In genomic region chr17:6476495-6476947, GRCm38 (mm10) we compare ENCODE assay signal across 8 mouse cellular contexts. TPM values are rescaled to one million over a fixed set of nuclear protein-coding genes. Genes with fewer than 3 reads are reported as not detected.
DNase-seq lines count a peak whose midpoint lies in the region; ATAC-seq and TF ChIP-seq lines count a peak whose summit lies in the region.
"Not testable (repeated sequence)": the region's sequence is repeated elsewhere in the genome, so short reads cannot be mapped to it uniquely, and the experiment has no call there.

No protein-coding gene starts in this region.

- peak overlapping the region; percentile 82 for H3K9ac ChIP-seq in embryonic facial prominence, embryonic 14.5 days (ENCODE audit: low read depth, low read length)
- peak overlapping the region; percentile 88 for H3K9ac ChIP-seq in heart, embryonic 11.5 days (ENCODE audit: low read depth, low read length)
- H3K9ac ChIP-seq in intestine, embryonic 16.5 days (ENCODE audit: low read depth, low read length): peak overlapping the region; percentile 87
- peak overlapping the region; percentile 55 for H3K9ac ChIP-seq in liver, embryonic 11.5 days (ENCODE audit: low read depth, low read length)
- H3K9ac ChIP-seq in midbrain, embryonic 11.5 days (ENCODE audit: low read length): peak overlapping the region; percentile 86

- peak; percentile 59 for DNase-seq in CD4-positive, CD25-positive, alpha-beta regulatory T cell, adult 2 months (ENCODE audit: low read depth, low spot score)
- DNase-seq in embryonic facial prominence, embryonic 14.5 days (ENCODE audit: low spot score): peak; percentile 76
- peak; percentile 82 for DNase-seq in liver, embryonic 11.5 days (ENCODE audit: low spot score)
- peak; percentile 98 for DNase-seq in midbrain, embryonic 11.5 days (ENCODE audit: low spot score, missing footprints)
- DNase-seq in spleen, adult 2 months (ENCODE audit: low read depth in 1 of 2, low spot score in 2 of 2): not testable (repeated sequence)

- H3K9me3 ChIP-seq in embryonic facial prominence, embryonic 14.5 days (ENCODE audit: control insufficient read depth, low read length); heart, embryonic 11.5 days (replicated peaks; ENCODE audit: control insufficient read depth, low read length); intestine, embryonic 16.5 days (ENCODE audit: control insufficient read depth, low read length); liver, embryonic 11.5 days (ENCODE audit: control insufficient read depth, low read length); midbrain, embryonic 11.5 days (ENCODE audit: control insufficient read depth, low read length): not testable (repeated sequence)

- WGBS in embryonic facial prominence, embryonic 14.5 days: under 1% methylated on average over 36 of the region's 45 CpGs
- under 1% methylated on average over 45 of the region's 45 CpGs for WGBS in heart, embryonic 11.5 days (ENCODE audit: insufficient replicate concordance)
- WGBS in intestine, embryonic 16.5 days: under 1% methylated on average over 45 of the region's 45 CpGs
- under 1% methylated on average over 45 of the region's 45 CpGs for WGBS in liver, embryonic 11.5 days
- WGBS in midbrain, embryonic 11.5 days: under 1% methylated on average over 45 of the region's 45 CpGs
- under 1% methylated on average over 45 of the region's 45 CpGs for WGBS in spleen, adult 2 months

- not testable (repeated sequence) for TF ChIP-seq POLR2A in bone marrow macrophage, adult 2 months (IDR thresholded peaks at IDR 0.05; ENCODE audit: borderline replicate concordance, low read depth, low read length); spleen, adult 2 months (IDR thresholded peaks at IDR 0.05; ENCODE audit: low read depth, low read length)

- H3K36me3 ChIP-seq in embryonic facial prominence, embryonic 14.5 days (ENCODE audit: control insufficient read depth, insufficient read depth, low read length); heart, embryonic 11.5 days (ENCODE audit: control insufficient read depth, insufficient read depth, low read length); intestine, embryonic 16.5 days (ENCODE audit: control insufficient read depth, insufficient read depth, low read length); liver, embryonic 11.5 days (ENCODE audit: control insufficient read depth, insufficient read depth, low read length); midbrain, embryonic 11.5 days (ENCODE audit: control insufficient read depth, insufficient read depth, low read length); spleen, adult 2 months (ENCODE audit: control insufficient read depth, insufficient read depth, low read length): not testable (repeated sequence)

- H3K27ac ChIP-seq in bone marrow macrophage, adult 2 months (ENCODE audit: insufficient read depth, low read depth, low read length); liver, embryonic 11.5 days (ENCODE audit: low read depth, low read length); spleen, adult 2 months (ENCODE audit: insufficient read depth, low read length): not testable (repeated sequence)
- peak overlapping the region; percentile 77 for H3K27ac ChIP-seq in embryonic facial prominence, embryonic 14.5 days (replicated peaks; ENCODE audit: low read depth, low read length)
- H3K27ac ChIP-seq in heart, embryonic 11.5 days (ENCODE audit: low read depth, low read length): peak overlapping the region; percentile 63; the same call in 1 of the 2 replicates
- peak overlapping the region; percentile 73 for H3K27ac ChIP-seq in intestine, embryonic 16.5 days (ENCODE audit: low read length)
- H3K27ac ChIP-seq in midbrain, embryonic 11.5 days (ENCODE audit: low read depth, low read length): peak overlapping the region; percentile 54; the same call in 1 of the 2 replicates

- not testable (repeated sequence) for H3K4me1 ChIP-seq in bone marrow macrophage, adult 2 months (ENCODE audit: control insufficient read depth, insufficient read depth, low read length); embryonic facial prominence, embryonic 14.5 days (ENCODE audit: control insufficient read depth, insufficient read depth, low read length); heart, embryonic 11.5 days (ENCODE audit: control insufficient read depth, insufficient read depth, low read length); intestine, embryonic 16.5 days (ENCODE audit: control insufficient read depth, insufficient read depth, low read length); liver, embryonic 11.5 days (replicated peaks; ENCODE audit: control insufficient read depth, insufficient read depth, low read length); midbrain, embryonic 11.5 days (ENCODE audit: control insufficient read depth, insufficient read depth, low read length); spleen, adult 2 months (ENCODE audit: control insufficient read depth, insufficient read depth, insufficient read length)

- ATAC-seq in embryonic facial prominence, embryonic 14.5 days (ENCODE audit: low read depth): peak; percentile 79
- peak; percentile 39 for ATAC-seq in heart, embryonic 11.5 days (replicated peaks; ENCODE audit: insufficient number of reproducible peaks, low FRiP score, low TSS enrichment)
- ATAC-seq in intestine, embryonic 16.5 days: peak; percentile 74
- peak; percentile 44 for ATAC-seq in liver, embryonic 11.5 days (replicated peaks; ENCODE audit: low FRiP score)
- peak; percentile 85 for ATAC-seq in midbrain, embryonic 11.5 days (ENCODE audit: low FRiP score)

- TF ChIP-seq CTCF in bone marrow macrophage, adult 2 months (IDR thresholded peaks at IDR 0.05; ENCODE audit: low read depth, low read length); spleen, adult 2 months (IDR thresholded peaks at IDR 0.05; ENCODE audit: extremely low read depth, insufficient read depth, insufficient read length, insufficient replicate concordance): not testable (repeated sequence)

- peak overlapping the region; percentile 81 for H3K4me3 ChIP-seq in bone marrow macrophage, adult 2 months (ENCODE audit: insufficient read depth, low read length)
- peak overlapping the region; percentile 67 for H3K4me3 ChIP-seq in embryonic facial prominence, embryonic 14.5 days (ENCODE audit: low read depth, low read length)
- H3K4me3 ChIP-seq in heart, embryonic 11.5 days (ENCODE audit: low read depth, low read length): peak overlapping the region; percentile 82
- H3K4me3 ChIP-seq in intestine, embryonic 16.5 days (ENCODE audit: low read length): peak overlapping the region; percentile 72
- peak overlapping the region; percentile 57 for H3K4me3 ChIP-seq in liver, embryonic 11.5 days (ENCODE audit: low read depth, low read length)
- peak overlapping the region; percentile 77 for H3K4me3 ChIP-seq in midbrain, embryonic 11.5 days (ENCODE audit: low read depth, low read length)
- peak overlapping the region; percentile 50 for H3K4me3 ChIP-seq in spleen, adult 2 months (ENCODE audit: extremely low read depth, insufficient read depth, insufficient read length)

- H3K27me3 ChIP-seq in embryonic facial prominence, embryonic 14.5 days (replicated peaks; ENCODE audit: control insufficient read depth, insufficient read depth, low read length); heart, embryonic 11.5 days (ENCODE audit: control insufficient read depth, insufficient read depth, low read length); intestine, embryonic 16.5 days (replicated peaks; ENCODE audit: control insufficient read depth, insufficient read depth, low read length); liver, embryonic 11.5 days (replicated peaks; ENCODE audit: control insufficient read depth, insufficient read depth, low read length); midbrain, embryonic 11.5 days (ENCODE audit: control insufficient read depth, insufficient read depth, low read length); spleen, adult 2 months (ENCODE audit: control insufficient read depth, insufficient read depth, low read length): not testable (repeated sequence)

- peak overlapping the region; percentile 75 for H3K4me2 ChIP-seq in embryonic facial prominence, embryonic 14.5 days (ENCODE audit: low read depth, low read length)
- H3K4me2 ChIP-seq in heart, embryonic 11.5 days: peak overlapping the region; percentile 94
- peak overlapping the region; percentile 92 for H3K4me2 ChIP-seq in intestine, embryonic 16.5 days (ENCODE audit: low read depth, low read length)
- peak overlapping the region; percentile 83 for H3K4me2 ChIP-seq in liver, embryonic 11.5 days
- H3K4me2 ChIP-seq in midbrain, embryonic 11.5 days: peak overlapping the region; percentile 90

RNA-seq across cellular contexts. Expression of gene Dynlt1b, which starts 46.6 kb away (rescaled TPM):
- polyA plus RNA-seq in bone marrow macrophage, adult 2 months (2012; ENCODE audit: insufficient read depth, insufficient read length, missing spikeins): 205 and 208 TPM in 2 replicates
- 563 and 584 TPM in 2 replicates for polyA plus RNA-seq in embryonic facial prominence, embryonic 14.5 days (2014; fragmentation: Nextera tagmentation; extraction: Ambion mirVana)
- 468 and 486 TPM in 2 replicates for polyA plus RNA-seq in heart, embryonic 11.5 days (2014; fragmentation: Nextera tagmentation; extraction: Ambion mirVana)
- 546 and 548 TPM in 2 replicates for polyA plus RNA-seq in intestine, embryonic 16.5 days (2015; fragmentation: Nextera tagmentation; extraction: Ambion mirVana)
- 327 and 369 TPM in 2 replicates for polyA plus RNA-seq in liver, embryonic 11.5 days (2014; fragmentation: Nextera tagmentation; extraction: Ambion mirVana)
- polyA plus RNA-seq in midbrain, embryonic 11.5 days (2014; fragmentation: Nextera tagmentation; extraction: Ambion mirVana): 673 and 680 TPM in 2 replicates
- 91.4 and 112 TPM in 2 replicates for polyA plus RNA-seq in spleen, adult 2 months (2012; rRNA removed)
